Mouse (Mus musculus): Measurements from ENCODE around the gene Nfam1. TPM values are rescaled to one million over a fixed set of nuclear protein-coding genes. Genes with fewer than 3 reads are reported as not detected.
"Not testable (repeated sequence)": the region's sequence is repeated elsewhere in the genome, so short reads cannot be mapped to it uniquely, and the experiment has no call there.

Gene Nfam1
- polyA plus RNA-seq, 1 experiment from 2014 or later: 6.5 TPM

DNA sequence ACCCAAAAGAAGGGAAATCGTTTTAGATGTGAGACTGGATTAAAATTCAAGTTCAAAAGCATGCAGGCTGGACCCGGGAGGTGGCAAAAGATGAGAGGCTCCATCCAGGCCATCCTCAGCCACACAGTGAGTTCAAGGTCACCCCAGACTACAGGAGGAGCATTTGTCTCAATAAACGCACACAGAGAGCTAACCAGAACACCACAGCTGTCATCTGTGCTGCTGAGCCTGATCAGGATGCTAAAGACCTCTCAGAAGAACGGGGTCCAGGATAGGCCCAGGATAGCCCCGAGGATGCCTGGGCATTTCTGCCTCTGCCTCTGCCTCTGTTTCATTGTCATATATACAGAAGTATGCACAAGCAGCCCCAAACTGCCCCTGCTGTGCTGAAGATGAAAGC lies 22.5 kb upstream of the Nfam1 start:
- no peak overlapping the region for H3K9ac ChIP-seq (replicated peaks; ENCODE audit: low read depth)
- H3K4me1 ChIP-seq (ENCODE audit: insufficient read depth, low read depth, low read length): peaks cover 3% of the 10 kb centered on the region; the same call in 1 of the 2 replicates
- H3K4me3 ChIP-seq (ENCODE audit: low read depth, low read length): no peak overlapping the region
- H3K36me3 ChIP-seq (ENCODE audit: insufficient read depth, low read length): no peaks in the 10 kb centered on the region
- 45% methylated on average over 5 of the region's 5 CpGs for WGBS
- ATAC-seq: no peak
- no peak for DNase-seq (ENCODE audit: low spot score)
- no peak for TF ChIP-seq EP300 (IDR thresholded peaks at IDR 0.05)
- TF ChIP-seq CTCF (IDR thresholded peaks at IDR 0.05): no peak
- no peak overlapping the region for H3K27ac ChIP-seq (ENCODE audit: low read length)
- no peaks in the 10 kb centered on the region for H3K27me3 ChIP-seq (replicated peaks; ENCODE audit: insufficient read depth, low read length)
- H3K4me2 ChIP-seq (replicated peaks; ENCODE audit: low read depth, low read length): no peak overlapping the region
- no peaks in the 10 kb centered on the region for H3K9me3 ChIP-seq (ENCODE audit: low read length)

DNA sequence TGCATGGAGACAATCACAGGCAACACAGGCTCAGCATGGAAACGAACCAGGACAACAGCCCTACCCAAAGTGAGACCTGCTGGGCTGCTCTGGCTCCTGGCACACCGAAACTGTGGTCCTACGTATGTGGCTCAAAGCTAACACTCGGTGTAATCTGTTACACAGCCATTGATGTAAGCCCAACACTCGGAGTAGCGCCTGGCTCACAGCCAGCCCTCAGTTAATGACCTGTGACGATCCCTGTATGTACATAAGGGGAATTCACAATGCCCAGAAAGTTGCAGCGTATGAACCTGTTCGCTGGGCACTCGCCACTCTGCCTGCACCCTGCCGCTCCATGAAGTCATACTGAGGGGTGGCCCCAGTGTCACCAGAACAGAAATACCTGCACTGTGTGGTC lies 20.2 kb upstream of the Nfam1 start:
- H3K4me3 ChIP-seq (ENCODE audit: low read depth, low read length): no peak overlapping the region
- no peak overlapping the region for H3K9ac ChIP-seq (replicated peaks; ENCODE audit: low read depth)
- no peak overlapping the region for H3K27ac ChIP-seq (ENCODE audit: low read length)
- WGBS: 23% methylated on average over 11 of the region's 11 CpGs
- H3K9me3 ChIP-seq (ENCODE audit: low read length): no peaks in the 10 kb centered on the region
- ATAC-seq (peak; percentile 48; the same call in 1 of the 2 replicates), DNase-seq (ENCODE audit: low spot score) (peak; percentile 36)
- H3K36me3 ChIP-seq (ENCODE audit: insufficient read depth, low read length): no peaks in the 10 kb centered on the region
- H3K4me1 ChIP-seq (ENCODE audit: insufficient read depth, low read depth, low read length): peaks cover 3% of the 10 kb centered on the region; the same call in 1 of the 2 replicates
- H3K4me2 ChIP-seq (replicated peaks; ENCODE audit: low read depth, low read length): no peak overlapping the region
- TF ChIP-seq CTCF (IDR thresholded peaks at IDR 0.05) (no peak), EP300 (IDR thresholded peaks at IDR 0.05) (no peak)
- no peaks in the 10 kb centered on the region for H3K27me3 ChIP-seq (replicated peaks; ENCODE audit: insufficient read depth, low read length)

DNA sequence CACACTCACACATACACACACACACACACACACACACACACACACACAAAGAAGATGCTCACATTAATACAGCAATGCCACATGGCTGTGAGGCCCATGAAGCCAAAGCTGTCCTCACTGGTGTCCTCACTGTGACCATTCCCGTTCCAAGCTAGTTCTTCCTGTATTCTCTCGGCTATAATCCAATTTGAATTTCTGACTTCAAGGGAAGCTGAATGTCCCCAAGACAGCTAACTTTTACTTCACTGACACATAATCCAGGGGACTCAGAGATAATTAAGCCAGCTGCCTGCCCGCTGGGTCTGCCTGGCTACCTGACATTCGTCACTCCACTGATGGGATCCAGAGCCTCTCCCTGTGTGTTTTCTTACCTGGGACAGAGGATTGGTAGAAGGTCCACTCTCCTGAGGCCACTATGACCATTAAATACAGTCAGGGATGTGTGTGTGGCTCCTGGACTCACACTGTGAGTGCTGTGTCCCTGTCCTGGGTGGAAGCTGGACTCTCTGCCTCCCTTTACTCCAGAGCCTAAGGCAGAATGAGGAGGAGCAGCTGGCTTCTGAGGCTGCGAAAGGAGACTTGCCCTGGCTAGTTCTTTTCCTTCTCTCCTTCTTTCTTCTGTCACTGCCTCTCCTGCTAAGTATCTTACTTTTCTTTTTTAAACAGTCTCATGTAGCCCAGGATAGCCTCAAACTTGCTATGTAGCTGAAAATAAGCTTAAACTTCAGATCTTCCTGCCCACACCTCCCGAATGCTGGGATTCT lies 19.4 kb upstream of the Nfam1 start:
- Histone ChIP-seq H3K9me3 (ENCODE audit: low read length) (no peaks in the 10 kb centered on the region), H3K27me3 (replicated peaks; ENCODE audit: insufficient read depth, low read length) (no peaks in the 10 kb centered on the region), H3K4me3 (ENCODE audit: low read depth, low read length) (no peak overlapping the region), H3K9ac (replicated peaks; ENCODE audit: low read depth) (no peak overlapping the region), H3K27ac (ENCODE audit: low read length) (no peak overlapping the region), H3K36me3 (ENCODE audit: insufficient read depth, low read length) (no peaks in the 10 kb centered on the region), H3K4me1 (ENCODE audit: insufficient read depth, low read depth, low read length) (peaks cover 3% of the 10 kb centered on the region; the same call in 1 of the 2 replicates), H3K4me2 (replicated peaks; ENCODE audit: low read depth, low read length) (no peak overlapping the region)
- TF ChIP-seq EP300 (IDR thresholded peaks at IDR 0.05) (no peak), CTCF (IDR thresholded peaks at IDR 0.05) (no peak)
- 78% methylated on average over 6 of the region's 6 CpGs for WGBS
- ATAC-seq: no peak
- DNase-seq (ENCODE audit: low spot score): no peak

DNA sequence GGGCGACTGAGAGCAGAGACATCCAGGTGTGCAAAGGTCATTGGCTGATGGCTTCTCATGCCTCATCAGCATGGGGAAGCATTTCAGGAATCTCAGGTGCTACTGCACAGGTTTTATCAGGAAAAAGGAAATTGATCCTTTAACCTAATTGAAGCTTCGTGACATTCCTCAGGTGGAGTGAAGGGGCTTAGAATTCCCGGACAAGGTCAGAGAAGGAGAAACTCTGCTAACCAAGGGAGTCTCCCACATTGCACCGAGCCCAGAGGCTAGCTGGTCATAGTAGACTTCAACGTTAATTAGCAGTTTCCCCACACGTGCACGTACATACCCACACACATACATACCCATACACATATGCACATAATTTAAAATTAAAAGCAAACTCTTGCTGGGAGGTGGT lies 13.6 kb upstream of the Nfam1 start:
- H3K4me3 ChIP-seq (ENCODE audit: low read depth, low read length): no peak overlapping the region
- H3K4me1 ChIP-seq (ENCODE audit: insufficient read depth, low read depth, low read length): no peaks in the 10 kb centered on the region
- DNase-seq (ENCODE audit: low spot score) (no peak), ATAC-seq (no peak)
- no peak overlapping the region for H3K9ac ChIP-seq (replicated peaks; ENCODE audit: low read depth)
- 77% methylated on average over 7 of the region's 7 CpGs for WGBS
- no peaks in the 10 kb centered on the region for H3K27me3 ChIP-seq (replicated peaks; ENCODE audit: insufficient read depth, low read length)
- TF ChIP-seq CTCF (IDR thresholded peaks at IDR 0.05) (no peak), EP300 (IDR thresholded peaks at IDR 0.05) (no peak)
- H3K4me2 ChIP-seq (replicated peaks; ENCODE audit: low read depth, low read length): no peak overlapping the region
- no peaks in the 10 kb centered on the region; the same call in 1 of the 2 replicates for H3K9me3 ChIP-seq (ENCODE audit: low read length)
- H3K27ac ChIP-seq (ENCODE audit: low read length): no peak overlapping the region
- H3K36me3 ChIP-seq (ENCODE audit: insufficient read depth, low read length): no peaks in the 10 kb centered on the region

DNA sequence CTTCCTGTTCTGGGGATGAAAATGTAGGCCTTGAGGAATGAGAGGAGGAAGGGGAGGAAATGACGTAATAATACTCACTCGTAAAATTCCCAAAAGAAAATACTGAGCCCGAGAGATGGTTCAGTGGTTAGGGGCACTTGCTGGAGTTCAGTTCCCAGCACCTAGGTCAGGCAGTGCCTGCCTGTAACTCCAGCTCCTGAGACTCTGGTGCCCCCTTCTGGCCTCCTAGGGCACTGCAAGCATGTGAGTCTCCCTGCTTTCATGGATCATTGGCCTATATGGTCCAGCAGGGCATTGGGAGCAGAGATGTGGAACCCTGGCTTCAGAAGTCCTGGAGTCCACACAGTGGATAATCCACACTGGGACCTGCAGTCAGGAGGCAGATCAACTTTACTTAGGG lies 13.2 kb upstream of the Nfam1 start:
- DNase-seq (ENCODE audit: low spot score) (no peak), ATAC-seq (no peak)
- H3K27ac ChIP-seq (ENCODE audit: low read length): no peak overlapping the region
- TF ChIP-seq EP300 (IDR thresholded peaks at IDR 0.05) (no peak), CTCF (IDR thresholded peaks at IDR 0.05) (peak; percentile 41; the same call in 1 of the 2 replicates)
- H3K9me3 ChIP-seq (ENCODE audit: low read length): no peaks in the 10 kb centered on the region; the same call in 1 of the 2 replicates
- no peak overlapping the region for H3K4me2 ChIP-seq (replicated peaks; ENCODE audit: low read depth, low read length)
- no peaks in the 10 kb centered on the region for H3K27me3 ChIP-seq (replicated peaks; ENCODE audit: insufficient read depth, low read length)
- H3K4me1 ChIP-seq (ENCODE audit: insufficient read depth, low read depth, low read length): no peaks in the 10 kb centered on the region
- H3K36me3 ChIP-seq (ENCODE audit: insufficient read depth, low read length): no peaks in the 10 kb centered on the region
- 82% methylated on average over 3 of the region's 3 CpGs for WGBS
- H3K4me3 ChIP-seq (ENCODE audit: low read depth, low read length): no peak overlapping the region
- H3K9ac ChIP-seq (replicated peaks; ENCODE audit: low read depth): no peak overlapping the region

DNA sequence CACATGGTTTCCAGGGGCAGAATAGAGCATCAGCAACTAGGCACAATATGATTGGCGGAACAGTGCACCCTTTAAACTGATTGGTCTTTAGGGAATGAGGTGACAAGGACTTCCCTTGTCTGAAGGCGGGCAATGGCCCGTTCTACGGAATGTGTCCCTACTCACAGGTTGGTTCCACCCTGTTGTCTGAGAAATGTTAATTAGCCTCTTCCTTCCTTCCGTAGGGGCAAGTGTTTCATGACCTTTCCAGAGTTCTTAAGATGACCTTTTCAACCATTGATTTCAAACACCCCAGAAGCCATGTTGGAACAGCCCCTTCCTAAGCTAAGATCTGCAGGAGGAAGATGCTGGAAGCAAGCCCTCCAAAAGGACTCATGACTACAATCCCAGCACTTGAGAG lies 12.5 kb upstream of the Nfam1 start:
- not testable (repeated sequence) for H3K27ac ChIP-seq (ENCODE audit: low read length); ATAC-seq; H3K4me1 ChIP-seq (ENCODE audit: insufficient read depth, low read depth, low read length); H3K36me3 ChIP-seq (ENCODE audit: insufficient read depth, low read length); H3K4me2 ChIP-seq (replicated peaks; ENCODE audit: low read depth, low read length); H3K27me3 ChIP-seq (replicated peaks; ENCODE audit: insufficient read depth, low read length); H3K9me3 ChIP-seq (ENCODE audit: low read length); DNase-seq (ENCODE audit: low spot score); H3K9ac ChIP-seq (replicated peaks; ENCODE audit: low read depth); H3K4me3 ChIP-seq (ENCODE audit: low read depth, low read length)
- 73% methylated on average over 5 of the region's 5 CpGs for WGBS

Data from lung, postnatal 0 days (tissue).